Mouse (Mus musculus): ENCODE measurements around the gene Lrrc4b.

- TF ChIP-seq CTCF (IDR thresholded peaks at IDR 0.05; ENCODE audit: insufficient read depth, low read depth, low read length) (no peak), POLR2A (IDR thresholded peaks at IDR 0.05; ENCODE audit: insufficient read depth, low read depth, low read length) (no peak)
Observed at GRCm38 (mm10) chr7:44406015-44406355, 22.8 kb upstream of the Lrrc4b start.

Data from olfactory bulb, adult 2 months (tissue).